Mouse (Mus musculus) liver, adult 2 months (tissue): ENCODE data around the gene Tcf25.

Experiments used
- CTCF ChIP-seq: fragments of 200-500 bp; IDR thresholded peaks from 2 replicates; pipeline ENCODE4 v1.5.1; 2011; ENCODE audit warnings: low read depth, low read length, control low read depth
- POLR2A ChIP-seq: fragments of 200-500 bp; IDR thresholded peaks from 2 replicates; pipeline ENCODE4 v1.6.1; 2011; ENCODE audit warnings: low read length, control low read depth; ENCODE audit not compliant: insufficient read depth; ENCODE audit errors: extremely low read depth

- no peak for TF ChIP-seq POLR2A
- no peak for TF ChIP-seq CTCF
Measured at GRCm38 (mm10) chr8:123398308-123398707, 24.8 kb downstream of the Tcf25 start.
